Mouse (Mus musculus): ENCODE measurements around the gene Vps72. TPM values are rescaled to one million over a fixed set of nuclear protein-coding genes. Genes with fewer than 3 reads are reported as not detected.

Vps72 gene
- total RNA-seq, 1 experiment from 2014 or later: 68.4 TPM

DNA sequence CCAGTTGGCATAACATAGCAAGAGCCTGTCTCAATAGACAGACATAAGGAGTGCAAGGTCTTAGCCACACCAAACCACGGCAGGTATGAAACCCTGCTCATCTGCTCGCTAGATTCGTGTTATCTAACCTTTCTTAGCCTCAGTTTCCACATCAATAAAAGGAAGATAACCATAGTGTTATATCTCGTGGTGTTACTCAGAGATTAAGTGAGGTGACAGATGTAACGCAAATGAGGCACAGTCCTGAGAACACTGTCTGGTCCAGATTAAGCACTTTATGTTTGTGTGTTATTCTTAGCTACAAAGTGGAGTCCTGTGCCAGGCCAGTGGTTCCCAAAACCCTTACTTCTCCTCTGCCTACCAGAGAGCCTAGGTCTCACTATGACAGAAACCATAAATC is 54.0 kb downstream of the Vps72 start:
- no peak for DNase-seq

DNA sequence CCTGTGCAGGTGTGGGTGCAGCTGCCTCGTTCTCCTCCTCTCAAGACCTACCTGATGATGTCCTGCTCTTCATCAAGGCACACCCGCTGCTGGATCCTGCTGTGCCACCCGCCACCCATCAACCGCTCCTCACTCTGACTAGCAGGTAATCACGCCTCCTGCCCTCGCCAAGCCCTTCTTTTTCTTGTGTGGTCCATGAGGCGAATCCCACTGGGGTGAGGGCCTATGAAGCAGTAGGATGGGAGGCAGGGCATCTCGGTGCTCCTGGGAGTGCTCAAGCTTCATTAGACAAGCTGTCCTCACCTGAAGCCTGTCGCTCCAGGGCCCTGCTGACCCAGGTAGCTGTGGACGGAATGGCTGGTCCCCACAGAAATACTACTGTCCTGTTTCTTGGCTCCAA is 59.2 kb downstream of the Vps72 start:
- no peak for DNase-seq

DNA sequence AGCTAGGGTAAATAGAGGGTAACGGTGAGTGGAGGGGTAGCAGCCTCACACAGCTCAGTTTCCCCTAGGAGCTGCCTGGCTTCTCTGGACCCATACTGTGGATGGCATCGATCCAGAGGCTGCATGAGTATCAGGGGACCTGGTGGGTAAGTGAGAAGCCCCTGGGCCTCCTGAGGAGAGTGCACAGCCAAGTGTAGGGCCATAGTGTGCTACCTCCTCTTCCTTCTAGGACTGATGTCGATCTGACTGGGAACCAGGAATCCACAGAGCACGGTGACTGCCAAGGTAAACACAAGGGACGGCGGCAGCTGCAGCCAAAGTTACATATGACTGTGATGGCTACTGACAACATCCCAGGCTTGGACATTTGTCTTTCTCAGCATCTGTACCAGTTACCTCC is 60.3 kb downstream of the Vps72 start:
- no peak for DNase-seq

Small RNAs within 50 kb of the gene (microRNA-seq; reads per million reads assigned to microRNA genes)
- 0 reads per million in 2 experiments for gene Mir8099-1

Other genes with a start within 250 kb of the Vps72 start
- gene Psmb4, start 224.1 kb upstream of the Vps72 start, total RNA-seq (2021): 312 and 325 TPM in 2 replicates
- 59.0 and 88.0 TPM in 2 replicates for gene Selenbp1, start 178.0 kb upstream of the Vps72 start, total RNA-seq (2021)
- 27.5 and 36.2 TPM in 2 replicates for gene Rfx5, start 156.9 kb upstream of the Vps72 start, total RNA-seq (2021)
- 58.1 and 61.8 TPM in 2 replicates for gene Pi4kb, start 136.3 kb upstream of the Vps72 start, total RNA-seq (2021)
- 25.6 and 44.9 TPM in 2 replicates for gene Zfp687, start 95.6 kb upstream of the Vps72 start, total RNA-seq (2021)
- gene Psmd4, start 68.4 kb upstream of the Vps72 start, total RNA-seq (2021): 261 and 282 TPM in 2 replicates
- 39.5 and 43.1 TPM in 2 replicates for gene Pip5k1a, start 4.1 kb upstream of the Vps72 start, total RNA-seq (2021)
- 1.0 and 1.1 TPM in 2 replicates for gene Tmod4, start 13.5 kb downstream of the Vps72 start, total RNA-seq (2021)
- gene Scnm1, start 23.0 kb downstream of the Vps72 start, total RNA-seq (2021): 35.1 and 40.6 TPM in 2 replicates
- gene Lysmd1, start 23.1 kb downstream of the Vps72 start, total RNA-seq (2021): 13.8 and 14.8 TPM in 2 replicates
- gene Tnfaip8l2, start 31.3 kb downstream of the Vps72 start, total RNA-seq (2021): 1.1 TPM in 1 of 2 replicates, not detected in the other
- 3.9 and 5.0 TPM in 2 replicates for gene Sema6c, start 49.4 kb downstream of the Vps72 start, total RNA-seq (2021)
- 25.8 and 33.1 TPM in 2 replicates for gene Gabpb2, start 106.9 kb downstream of the Vps72 start, total RNA-seq (2021)
- gene Cdc42se1, start 117.7 kb downstream of the Vps72 start, total RNA-seq (2021): 94.6 and 101 TPM in 2 replicates
- gene Mllt11, start 121.1 kb downstream of the Vps72 start, total RNA-seq (2021): 7.6 and 8.9 TPM in 2 replicates
- 0.24 TPM in 1 of 2 replicates, not detected in the other for gene Gm128, start 130.6 kb downstream of the Vps72 start, total RNA-seq (2021)
- 0.24 TPM in 1 of 2 replicates, not detected in the other for gene Bnipl, start 140.2 kb downstream of the Vps72 start, total RNA-seq (2021)
- gene Mindy1, start 170.3 kb downstream of the Vps72 start, total RNA-seq (2021): 164 and 181 TPM in 2 replicates
- gene Prune1, start 171.1 kb downstream of the Vps72 start, total RNA-seq (2021): 27.9 and 38.2 TPM in 2 replicates
- gene Anxa9, start 196.2 kb downstream of the Vps72 start, total RNA-seq (2021): 1.2 and 1.3 TPM in 2 replicates
- gene Cers2, start 203.8 kb downstream of the Vps72 start, total RNA-seq (2021): 253 and 254 TPM in 2 replicates
- gene Setdb1, start 246.2 kb downstream of the Vps72 start, total RNA-seq (2021): 33.8 and 35.0 TPM in 2 replicates

Measured in adrenal gland, postnatal 25 days (tissue).